ENCODE assay signal across 23 mouse cellular contexts in genomic region chr9:103086736-103087135, GRCm38 (mm10). TPM values are rescaled to one million over a fixed set of nuclear protein-coding genes. Genes with fewer than 3 reads are reported as not detected.
DNase-seq lines count a peak whose midpoint lies in the region; ATAC-seq and TF ChIP-seq lines count a peak whose summit lies in the region.
"Had no signal": no experiment of that assay in that cellular context is flagged by ENCODE, and none has a peak within 500 bp of the region (broad histone marks: within the 10 kb centered on the region; RNA-seq: fewer than 3 reads in every experiment).

No protein-coding gene starts in this region.

- WGBS in hindbrain, embryonic 10.5 days, result 75% methylated on average over 6 of the region's 6 CpGs
- WGBS in hindbrain, embryonic 12.5 days, result 81% methylated on average over 6 of the region's 6 CpGs
- 90% methylated on average over 6 of the region's 6 CpGs for WGBS in midbrain, embryonic 11.5 days
- WGBS in midbrain, embryonic 10.5 days, result 92% methylated on average over 6 of the region's 6 CpGs

- H3K4me2 ChIP-seq in hindbrain, embryonic 12.5 days (replicated peaks), result no peak overlapping the region
- no peak overlapping the region for H3K4me2 ChIP-seq in midbrain, embryonic 11.5 days
- H3K4me2 ChIP-seq in myocyte (ENCODE audit: low read depth), result no peak overlapping the region
- H3K4me2 ChIP-seq: embryonic facial prominence, embryonic 13.5 days; forebrain, embryonic 12.5 days; forebrain, embryonic 15.5 days; heart, embryonic 11.5 days; hindbrain, embryonic 15.5 days; intestine, embryonic 15.5 days had no signal

- H3K9ac ChIP-seq in hindbrain, embryonic 12.5 days, result no peak overlapping the region
- no peak overlapping the region for H3K9ac ChIP-seq in midbrain, embryonic 11.5 days (ENCODE audit: low read length)
- H3K9ac ChIP-seq: embryonic facial prominence, embryonic 13.5 days; forebrain, embryonic 12.5 days; forebrain, embryonic 15.5 days; hindbrain, embryonic 15.5 days; intestine, embryonic 15.5 days had no signal

- no peaks in the 10 kb centered on the region for H3K36me3 ChIP-seq in hindbrain, embryonic 10.5 days
- no peaks in the 10 kb centered on the region for H3K36me3 ChIP-seq in hindbrain, embryonic 12.5 days
- no peaks in the 10 kb centered on the region for H3K36me3 ChIP-seq in midbrain, embryonic 11.5 days (ENCODE audit: control insufficient read depth, insufficient read depth, low read length)
- no peaks in the 10 kb centered on the region for H3K36me3 ChIP-seq in midbrain, embryonic 10.5 days
- H3K36me3 ChIP-seq in myocyte (ENCODE audit: control insufficient read depth, insufficient read depth), result no peaks in the 10 kb centered on the region
- H3K36me3 ChIP-seq: embryonic facial prominence, embryonic 10.5 days; embryonic facial prominence, embryonic 13.5 days; forebrain, embryonic 12.5 days; forebrain, embryonic 15.5 days; hindbrain, embryonic 15.5 days; intestine, embryonic 15.5 days had no signal

- peak overlapping the region; percentile 40 for H3K27ac ChIP-seq in hindbrain, embryonic 10.5 days
- H3K27ac ChIP-seq in hindbrain, embryonic 12.5 days, result no peak overlapping the region
- H3K27ac ChIP-seq in midbrain, embryonic 11.5 days (ENCODE audit: low read depth, low read length), result no peak overlapping the region
- no peak overlapping the region for H3K27ac ChIP-seq in midbrain, embryonic 10.5 days (replicated peaks)
- H3K27ac ChIP-seq: embryonic facial prominence, embryonic 13.5 days; forebrain, embryonic 12.5 days; forebrain, embryonic 15.5 days; hindbrain, embryonic 15.5 days; intestine, embryonic 15.5 days had no signal

- H3K4me1 ChIP-seq in hindbrain, embryonic 10.5 days (replicated peaks), result peaks cover 13% of the 10 kb centered on the region; the same call in 1 of the 2 replicates
- no peaks in the 10 kb centered on the region; the same call in 1 of the 2 replicates for H3K4me1 ChIP-seq in hindbrain, embryonic 12.5 days
- no peaks in the 10 kb centered on the region for H3K4me1 ChIP-seq in midbrain, embryonic 11.5 days (ENCODE audit: control insufficient read depth, insufficient read depth, low read length)
- peaks cover under 1% of the 10 kb centered on the region; the same call in 1 of the 2 replicates for H3K4me1 ChIP-seq in midbrain, embryonic 10.5 days
- H3K4me1 ChIP-seq: forebrain, embryonic 12.5 days; forebrain, embryonic 15.5 days; hindbrain, embryonic 15.5 days had no signal

- H3K9me3 ChIP-seq in hindbrain, embryonic 10.5 days, result no peaks in the 10 kb centered on the region
- H3K9me3 ChIP-seq in hindbrain, embryonic 12.5 days (replicated peaks), result no peaks in the 10 kb centered on the region
- no peaks in the 10 kb centered on the region for H3K9me3 ChIP-seq in midbrain, embryonic 11.5 days (ENCODE audit: control insufficient read depth, low read length)
- no peaks in the 10 kb centered on the region for H3K9me3 ChIP-seq in midbrain, embryonic 10.5 days (replicated peaks)
- H3K9me3 ChIP-seq: embryonic facial prominence, embryonic 10.5 days; embryonic facial prominence, embryonic 13.5 days; forebrain, embryonic 12.5 days; forebrain, embryonic 15.5 days; hindbrain, embryonic 15.5 days; intestine, embryonic 15.5 days had no signal

- no peak overlapping the region for H3ac ChIP-seq in myocyte (ENCODE audit: control insufficient read depth, insufficient read length)

- peak; percentile 75 to 82 for DNase-seq in cerebellum, postnatal 14 days
- DNase-seq in cerebellum, adult 11-12 months, result no peak
- DNase-seq in hindbrain, embryonic 10.5 days (ENCODE audit: low spot score), result no peak
- peak; percentile 49 for DNase-seq in midbrain, embryonic 11.5 days (ENCODE audit: low spot score, missing footprints)
- no peak for DNase-seq in midbrain, embryonic 10.5 days (ENCODE audit: low spot score)
- DNase-seq in embryo, embryonic 10 days (ENCODE audit: low spot score), result no peak
- DNase-seq: adrenal gland, adult 2 months; adrenal gland, postnatal 14 days; cerebellum, adult 8-10 months; embryo, embryonic 11 days; gastrocnemius, postnatal 25 days; kidney, adult 11 months had no signal

- no peak overlapping the region for H3K4me3 ChIP-seq in hindbrain, embryonic 10.5 days
- no peak overlapping the region for H3K4me3 ChIP-seq in hindbrain, embryonic 12.5 days
- no peak overlapping the region for H3K4me3 ChIP-seq in midbrain, embryonic 11.5 days (ENCODE audit: low read depth, low read length)
- no peak overlapping the region for H3K4me3 ChIP-seq in midbrain, embryonic 10.5 days
- no peak overlapping the region for H3K4me3 ChIP-seq in myocyte
- H3K4me3 ChIP-seq: embryonic facial prominence, embryonic 10.5 days; embryonic facial prominence, embryonic 13.5 days; erythroblast, embryonic 14.5 days; forebrain, embryonic 12.5 days; forebrain, embryonic 15.5 days; hindbrain, embryonic 15.5 days; intestine, embryonic 15.5 days had no signal

- no peak for ATAC-seq in hindbrain, embryonic 12.5 days (ENCODE audit: low FRiP score)
- ATAC-seq in midbrain, embryonic 11.5 days (ENCODE audit: low FRiP score), result no peak
- ATAC-seq: CD4-positive, CD25-positive, alpha-beta regulatory T cell, adult 4 months; forebrain, embryonic 15.5 days; intestine, embryonic 15.5 days had no signal

- no peak for TF ChIP-seq POLR2A in myocyte (IDR thresholded peaks at IDR 0.05; ENCODE audit: insufficient read length, low read depth)

- H3K27me3 ChIP-seq in hindbrain, embryonic 10.5 days (ENCODE audit: insufficient read depth, poor library complexity, severe bottlenecking), result 0 out of 2 replicates have a peak, but pooled peaks cover 2% of the 10 kb centered on the region
- no peaks in the 10 kb centered on the region for H3K27me3 ChIP-seq in hindbrain, embryonic 12.5 days
- H3K27me3 ChIP-seq in midbrain, embryonic 11.5 days (ENCODE audit: control insufficient read depth, insufficient read depth, low read length), result no peaks in the 10 kb centered on the region
- H3K27me3 ChIP-seq in midbrain, embryonic 10.5 days (ENCODE audit: low read depth, poor library complexity, severe bottlenecking), result peaks cover 4% of the 10 kb centered on the region
- no peaks in the 10 kb centered on the region for H3K27me3 ChIP-seq in myocyte (ENCODE audit: control insufficient read depth, insufficient read depth, insufficient read length)
- H3K27me3 ChIP-seq: embryonic facial prominence, embryonic 13.5 days; forebrain, embryonic 15.5 days; hindbrain, embryonic 15.5 days; intestine, embryonic 15.5 days had no signal

- no peaks in the 10 kb centered on the region for H3K79me2 ChIP-seq in myocyte (ENCODE audit: control insufficient read depth, insufficient read depth)

TF ChIP-seq in myocyte, 11 proteins besides CTCF, POLR2A, EP300 and RAD21:
- no peak for TF ChIP-seq TCF3 (IDR thresholded peaks at IDR 0.05; ENCODE audit: insufficient read length, low read depth)
- peak in 2 of 3 experiments; percentile 33 to 47 for TF ChIP-seq MYOD1 (IDR thresholded peaks at IDR 0.05; ENCODE audit: control insufficient read depth in 1 of 3, insufficient read length in 2 of 3, low read depth in 2 of 3)
- no peak for TF ChIP-seq POLR2AphosphoS2 (IDR thresholded peaks at IDR 0.05; ENCODE audit: insufficient read length, low read depth)

RNA-seq across cellular contexts. Expression of gene Rab6b, which starts 24.9 kb away (rescaled TPM):
- polyA plus RNA-seq in hindbrain, embryonic 10.5 days (2016; fragmentation: Nextera tagmentation; extraction: Ambion mirVana), result 17.0 and 29.0 TPM in 2 replicates
- 58.0 and 62.5 TPM in 2 replicates for polyA plus RNA-seq in hindbrain, embryonic 12.5 days (2016; fragmentation: Nextera tagmentation; extraction: Ambion mirVana)
- polyA plus RNA-seq in midbrain, embryonic 11.5 days (2014; fragmentation: Nextera tagmentation; extraction: Ambion mirVana), result 16.5 and 16.7 TPM in 2 replicates
- 12.3 and 19.9 TPM in 2 replicates for polyA plus RNA-seq in midbrain, embryonic 10.5 days (2016; fragmentation: Nextera tagmentation; extraction: Ambion mirVana)
- 2.4 TPM for polyA plus RNA-seq in myocyte (2012; fragmentation: generic; extraction: Trizol)
- polyA plus RNA-seq: erythroblast, embryonic 14.5 days had no signal

Comparison
In these comparisons a context has a peak if more than half of its experiments do, and no peak if none do; other contexts are left out.
1. DNase-seq: peak in cerebellum, postnatal 14 days (2 of 2) and midbrain, embryonic 11.5 days (single experiment); none in cerebellum, adult 11-12 months (single experiment), hindbrain, embryonic 10.5 days (single experiment), midbrain, embryonic 10.5 days (single experiment) and embryo, embryonic 10 days (single experiment).